In the genomic region with DNA sequence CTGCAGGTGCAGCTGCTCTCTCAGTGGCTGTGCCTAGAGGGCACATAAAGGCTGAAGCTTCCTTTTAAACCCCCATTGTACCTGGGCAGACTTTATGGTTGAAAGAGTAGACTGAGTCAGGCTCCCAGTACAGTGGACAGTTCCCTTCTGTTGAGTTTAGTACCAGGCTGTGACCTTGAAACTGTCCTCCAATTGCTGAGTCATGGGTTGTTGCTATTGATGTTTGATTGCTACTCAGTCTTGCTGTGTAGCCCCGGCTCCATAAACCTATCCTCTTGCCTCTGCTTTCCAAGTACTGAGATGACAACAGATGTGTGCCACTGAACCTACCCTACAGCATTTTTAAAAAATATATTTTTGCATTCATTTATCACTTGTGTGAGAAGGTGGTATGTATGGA, we compare ENCODE assay signal across 17 mouse cellular contexts.
"Had no signal": no experiment of that assay in that cellular context is flagged by ENCODE, and none has a peak within 500 bp of the region (broad histone marks: within the 10 kb centered on the region; RNA-seq: fewer than 3 reads in every experiment).

No protein-coding gene starts in this region.

- H3K4me1 ChIP-seq: lung, embryonic 15.5 days; megakaryocyte, embryonic 14.5 days; midbrain, embryonic 15.5 days; neural tube, embryonic 12.5 days; stomach, embryonic 15.5 days had no signal

- DNase-seq: lung, adult 2 months; lung, postnatal 14 days; lung, postnatal 36 days; right cerebral cortex, postnatal 14 days; thymus, adult 18-20 months; thymus, postnatal 14 days; thymus, postnatal 36 days had no signal

- ATAC-seq: lung, postnatal 0 days; midbrain, embryonic 13.5 days; midbrain, embryonic 15.5 days had no signal

- H3K9ac ChIP-seq: lung, embryonic 15.5 days; midbrain, embryonic 13.5 days; midbrain, embryonic 15.5 days; neural tube, embryonic 12.5 days; stomach, embryonic 15.5 days had no signal

- H3K4me2 ChIP-seq: lung, embryonic 15.5 days; midbrain, embryonic 11.5 days; midbrain, embryonic 13.5 days; midbrain, embryonic 15.5 days; neural tube, embryonic 12.5 days; stomach, embryonic 15.5 days had no signal

- H3K27ac ChIP-seq: lung, embryonic 15.5 days; macrophage; midbrain, embryonic 13.5 days; midbrain, embryonic 15.5 days; neural tube, embryonic 12.5 days; stomach, embryonic 15.5 days; stomach, postnatal 0 days had no signal

- H3K27me3 ChIP-seq: lung, embryonic 15.5 days; megakaryocyte, embryonic 14.5 days; midbrain, embryonic 13.5 days; midbrain, embryonic 15.5 days; neural tube, embryonic 12.5 days; stomach, embryonic 15.5 days had no signal

- H3K4me3 ChIP-seq: lung, embryonic 15.5 days; megakaryocyte, embryonic 14.5 days; midbrain, embryonic 13.5 days; midbrain, embryonic 15.5 days; neural tube, embryonic 12.5 days; stomach, embryonic 15.5 days had no signal

- H3K9me3 ChIP-seq: lung, embryonic 15.5 days; megakaryocyte, embryonic 14.5 days; midbrain, embryonic 13.5 days; midbrain, embryonic 15.5 days; neural tube, embryonic 12.5 days; stomach, embryonic 15.5 days had no signal

- H3K36me3 ChIP-seq: lung, embryonic 15.5 days; midbrain, embryonic 13.5 days; midbrain, embryonic 15.5 days; neural tube, embryonic 12.5 days; stomach, embryonic 15.5 days had no signal
